In the genomic region with DNA sequence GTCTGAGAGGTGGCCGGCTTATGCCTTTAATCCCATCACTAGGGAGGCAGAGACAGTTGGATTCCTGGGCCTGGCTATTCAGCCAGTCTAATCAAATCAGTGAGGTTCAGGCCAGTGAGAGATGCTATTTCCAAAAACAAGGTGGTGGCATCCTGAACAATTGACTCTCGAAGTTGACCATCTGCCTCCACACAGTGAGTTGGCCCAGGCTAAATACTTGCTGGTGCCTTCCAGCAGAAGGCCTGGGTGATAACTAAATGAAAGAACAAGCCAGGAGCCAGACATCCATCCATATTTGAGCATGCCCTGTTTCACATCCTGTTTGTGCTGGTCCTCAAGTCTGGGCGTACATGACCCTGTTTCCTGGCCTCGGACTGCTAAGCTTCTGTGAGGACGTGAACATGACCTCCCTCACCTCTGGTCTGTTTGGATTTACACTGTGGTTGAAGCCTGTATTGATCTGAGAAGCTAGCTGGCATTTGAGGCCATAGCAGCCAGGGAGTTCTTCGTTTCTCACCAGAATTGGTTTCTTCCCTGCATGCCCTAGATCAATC, we compare ENCODE assay signal across 18 mouse cellular contexts.
DNase-seq lines count a peak whose midpoint lies in the region; ATAC-seq and TF ChIP-seq lines count a peak whose summit lies in the region.
"Had no signal": no experiment of that assay in that cellular context is flagged by ENCODE, and none has a peak within 500 bp of the region (broad histone marks: within the 10 kb centered on the region; RNA-seq: fewer than 3 reads in every experiment).

No protein-coding gene starts in this region.

- peak; percentile 25; the same call in 1 of the 2 replicates for ATAC-seq in neutrophil, adult 5-6 weeks (ENCODE audit: extremely low read depth, insufficient number of reproducible peaks, low FRiP score, poor library complexity, severe bottlenecking)
- ATAC-seq in neural tube, embryonic 15.5 days (ENCODE audit: low FRiP score), result no peak

- H3K4me2 ChIP-seq in neural tube, embryonic 15.5 days, result no peak overlapping the region
- H3K4me2 ChIP-seq: kidney, embryonic 15.5 days; midbrain, embryonic 12.5 days had no signal

- H3K27ac ChIP-seq in heart, embryonic 10.5 days, result peak overlapping the region; percentile 49; the same call in 1 of the 2 replicates
- H3K27ac ChIP-seq in neural tube, embryonic 15.5 days (replicated peaks), result no peak overlapping the region
- H3K27ac ChIP-seq: kidney, embryonic 15.5 days; liver, embryonic 14.5 days; midbrain, embryonic 12.5 days had no signal

- DNase-seq in adrenal gland, adult 2 months, result peak; percentile 30
- DNase-seq in adrenal gland, adult 18-20 months (ENCODE audit: low spot score in 2 of 2), result no peak
- DNase-seq in heart, embryonic 10.5 days (ENCODE audit: low spot score), result no peak
- no peak for DNase-seq in heart, adult 9 months (ENCODE audit: low spot score in 2 of 2)
- peak; percentile 51 for DNase-seq in lung, postnatal 36 days
- no peak for DNase-seq in lung, adult 2 months
- DNase-seq: gastrocnemius, postnatal 36 days; heart, postnatal 4 days; left cerebral cortex, postnatal 4 days; lung, postnatal 4 days; right cerebral cortex, adult 18-20 months; thymus, adult 2 months had no signal

- no peak overlapping the region for H3K9ac ChIP-seq in neural tube, embryonic 15.5 days (replicated peaks)
- H3K9ac ChIP-seq: kidney, embryonic 15.5 days; liver, embryonic 14.5 days; midbrain, embryonic 12.5 days had no signal

- no peaks in the 10 kb centered on the region for H3K36me3 ChIP-seq in heart, embryonic 10.5 days
- H3K36me3 ChIP-seq in neural tube, embryonic 15.5 days, result no peaks in the 10 kb centered on the region
- H3K36me3 ChIP-seq: kidney, embryonic 15.5 days; midbrain, embryonic 12.5 days had no signal

- no peak for TF ChIP-seq CTCF in lung, adult 2 months (IDR thresholded peaks at IDR 0.05; ENCODE audit: insufficient read depth, low read length)

- no peak overlapping the region for H3K4me3 ChIP-seq in heart, embryonic 10.5 days
- H3K4me3 ChIP-seq in lung, adult 2 months (replicated peaks; ENCODE audit: extremely low read depth, low read depth, low read length), result no peak overlapping the region
- H3K4me3 ChIP-seq in neural tube, embryonic 15.5 days (replicated peaks), result no peak overlapping the region
- H3K4me3 ChIP-seq: kidney, embryonic 15.5 days; midbrain, embryonic 12.5 days; myocyte had no signal

- no peak for TF ChIP-seq POLR2A in lung, adult 2 months (IDR thresholded peaks at IDR 0.05; ENCODE audit: borderline replicate concordance, extremely low read depth, low read depth, low read length)

- H3K4me1 ChIP-seq in heart, embryonic 10.5 days, result peaks cover 53% of the 10 kb centered on the region
- peaks cover 16% of the 10 kb centered on the region for H3K4me1 ChIP-seq in lung, adult 2 months (ENCODE audit: control insufficient read depth, insufficient read depth, low read length)
- no peaks in the 10 kb centered on the region; the same call in 1 of the 2 replicates for H3K4me1 ChIP-seq in neural tube, embryonic 15.5 days
- H3K4me1 ChIP-seq: midbrain, embryonic 12.5 days had no signal

- WGBS in heart, embryonic 10.5 days, result 69% methylated on average over 6 of the region's 6 CpGs
- WGBS in lung, adult 2 months, result 51% methylated on average over 6 of the region's 6 CpGs
- 83% methylated on average over 6 of the region's 6 CpGs for WGBS in neural tube, embryonic 15.5 days

- H3K9me3 ChIP-seq in heart, embryonic 10.5 days, result no peaks in the 10 kb centered on the region
- no peaks in the 10 kb centered on the region for H3K9me3 ChIP-seq in neural tube, embryonic 15.5 days (replicated peaks)
- H3K9me3 ChIP-seq: kidney, embryonic 15.5 days; midbrain, embryonic 12.5 days had no signal

- H3K27me3 ChIP-seq in heart, embryonic 10.5 days (ENCODE audit: insufficient read depth, poor library complexity, severe bottlenecking), result 0 out of 2 replicates have a peak, but pooled peaks cover 2% of the 10 kb centered on the region
- no peaks in the 10 kb centered on the region for H3K27me3 ChIP-seq in neural tube, embryonic 15.5 days (replicated peaks)
- H3K27me3 ChIP-seq: kidney, embryonic 15.5 days had no signal

Comparison
In these comparisons a context has a peak if more than half of its experiments do, and no peak if none do; other contexts are left out.
1. DNase-seq: peak in adrenal gland, adult 2 months (single experiment) and lung, postnatal 36 days (single experiment); none in adrenal gland, adult 18-20 months (0 of 2), heart, embryonic 10.5 days (single experiment), heart, adult 9 months (0 of 2) and lung, adult 2 months (single experiment).